Mouse (Mus musculus) cerebellum, adult 2 months (tissue): ENCODE measurements around the gene Vps35. TPM values are rescaled to one million over a fixed set of nuclear protein-coding genes. Genes with fewer than 3 reads are reported as not detected.

Experiments used
- DNase-seq, 2 experiments: peaks; one replicate each; pipeline ENCODE4 v3.0.0; 2021
- H3K27ac ChIP-seq: fragments of 200-500 bp; 2 replicates; pipeline ENCODE4 v1.5.1; 2012; ENCODE audit warnings: low read length, control low read depth, inconsistent platforms; ENCODE audit not compliant: insufficient read depth
- H3K27me3 ChIP-seq: fragments of 200-500 bp; 2 replicates; pipeline ENCODE4 v1.6.1; 2012; ENCODE audit warnings: inconsistent platforms, mild to moderate bottlenecking, low read length, moderate library complexity; ENCODE audit not compliant: control insufficient read depth, insufficient read depth
- H3K4me1 ChIP-seq: fragments of 200-500 bp; 2 replicates; pipeline ENCODE4 v1.6.1; 2011; ENCODE audit warnings: low read length; ENCODE audit not compliant: control insufficient read depth, insufficient read depth
- H3K4me3 ChIP-seq: fragments of 200-500 bp; replicated peaks from 2 replicates; pipeline ENCODE3; 2011; ENCODE audit warnings: mild to moderate bottlenecking, low read depth, low read length, control low read depth; ENCODE audit not compliant: insufficient read depth
- CTCF ChIP-seq: fragments of 200-500 bp; IDR thresholded peaks from 2 replicates; pipeline ENCODE4 v1.5.1; 2011; ENCODE audit warnings: low read depth, mild to moderate bottlenecking, control low read depth, low read length, moderate library complexity, borderline replicate concordance; ENCODE audit not compliant: insufficient read depth
- POLR2A ChIP-seq: fragments of 200-500 bp; IDR thresholded peaks from 2 replicates; pipeline ENCODE4 v1.6.1; 2011; ENCODE audit warnings: low read length, control low read depth, borderline replicate concordance; ENCODE audit not compliant: insufficient read depth
- WGBS: fragments of 180-500 bp; shearing (Covaris S2); methylation state at CpG from one replicate; pipeline ENCODE4 v1.1.7; 2018; 5-methylcytosine and 5-hydroxymethylcytosine counted together
- polyA plus RNA-seq: library from polyadenylated mRNA; depleted of rRNA; stranded (reverse); fragments of >200 nt; gene quantifications from 2 replicates; pipeline ENCODE4 v1.2.3, GENCODE M21; 2012; rRNA removed

Gene Vps35
- 75.2 and 78.6 TPM in 2 replicates for polyA plus RNA-seq

DNA sequence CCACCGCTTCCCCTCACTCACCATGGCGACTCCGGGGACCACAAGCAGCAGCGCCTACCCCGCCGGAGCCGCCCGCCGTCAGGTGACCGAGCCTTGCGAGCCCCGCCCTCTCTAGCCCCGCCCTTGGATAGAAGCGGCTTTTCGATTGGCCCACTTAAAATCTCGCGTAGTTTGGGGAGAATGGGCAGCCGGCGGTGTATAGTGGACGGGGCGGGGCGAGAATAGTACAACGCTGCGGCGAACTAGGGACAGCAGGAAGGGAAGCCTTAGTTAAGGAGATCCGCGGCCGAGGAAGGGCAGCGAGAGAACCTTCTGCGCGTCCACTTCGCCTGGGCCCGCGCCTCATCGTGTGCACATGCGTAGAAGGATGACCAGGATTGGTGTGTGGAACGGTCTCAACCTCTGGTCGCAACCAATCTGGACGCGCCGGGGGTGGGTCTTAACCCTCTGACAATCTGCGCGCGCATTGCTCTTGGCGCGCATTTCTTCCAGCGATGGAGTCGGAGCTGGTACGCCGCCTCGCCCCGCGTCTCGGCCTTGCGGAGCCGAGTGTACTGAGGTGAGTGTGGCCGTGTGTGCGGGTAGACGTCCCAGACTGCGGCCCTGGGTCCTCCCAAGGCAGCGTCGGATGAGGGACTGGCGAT is at the start of gene Vps35, which contains the start of gene Orc6:
TSS of gene Vps35 (minus strand) at position 369 of the 644 bp plus-strand sequence.
TSS of gene Orc6 (plus strand) at position 199 of the 644 bp plus-strand sequence.
- H3K27ac ChIP-seq: peak within 1 kb of the TSS; percentile 92
- DNase-seq: peak; percentile 95 to 96
- no peaks in the 10 kb centered on the region for H3K27me3 ChIP-seq
- no peaks in the 10 kb centered on the region for H3K4me1 ChIP-seq
- peak within 1 kb of the TSS; percentile 91 for H3K4me3 ChIP-seq
- TF ChIP-seq CTCF: no peak
- peak; percentile 85 for TF ChIP-seq POLR2A
- 1% methylated on average over 63 of the region's 63 CpGs for WGBS

GRCm38 (mm10) chr8:85339871-85340573 is 40.4 kb upstream of the Vps35 start:
- Histone ChIP-seq H3K4me1 (no peaks in the 10 kb centered on the region), H3K4me3 (no peak overlapping the region), H3K27me3 (no peaks in the 10 kb centered on the region), H3K27ac (no peak overlapping the region)
- DNase-seq: no peak
- TF ChIP-seq POLR2A (no peak), CTCF (no peak)
- 58% methylated on average over 5 of the region's 5 CpGs for WGBS

GRCm38 (mm10) chr8:85337681-85338080 is 38.1 kb upstream of the Vps35 start:
- no peak overlapping the region for H3K27ac ChIP-seq
- DNase-seq: no peak
- H3K4me1 ChIP-seq: no peaks in the 10 kb centered on the region
- no peak overlapping the region for H3K4me3 ChIP-seq
- no peaks in the 10 kb centered on the region for H3K27me3 ChIP-seq
- TF ChIP-seq CTCF: no peak
- no peak for TF ChIP-seq POLR2A
- 69% methylated on average over 4 of the region's 4 CpGs for WGBS

GRCm38 (mm10) chr8:85336211-85336933 is 36.8 kb upstream of the Vps35 start:
- 80% methylated on average over 6 of the region's 6 CpGs for WGBS
- no peak for TF ChIP-seq POLR2A
- no peak for TF ChIP-seq CTCF
- H3K4me3 ChIP-seq: no peak overlapping the region

GRCm38 (mm10) chr8:85335105-85335504 is 35.5 kb upstream of the Vps35 start:
- Histone ChIP-seq H3K4me1 (no peaks in the 10 kb centered on the region), H3K27ac (no peak overlapping the region), H3K27me3 (no peaks in the 10 kb centered on the region), H3K4me3 (no peak overlapping the region)
- DNase-seq: no peak
- no peak for TF ChIP-seq CTCF
- no peak for TF ChIP-seq POLR2A

More at GRCm38 (mm10) chr8:85336211-85336933, 36.8 kb upstream of the Vps35 start:
- no peak overlapping the region for H3K27ac ChIP-seq
- H3K4me1 ChIP-seq: no peaks in the 10 kb centered on the region
- no peak for DNase-seq
- H3K27me3 ChIP-seq: no peaks in the 10 kb centered on the region

DNA sequence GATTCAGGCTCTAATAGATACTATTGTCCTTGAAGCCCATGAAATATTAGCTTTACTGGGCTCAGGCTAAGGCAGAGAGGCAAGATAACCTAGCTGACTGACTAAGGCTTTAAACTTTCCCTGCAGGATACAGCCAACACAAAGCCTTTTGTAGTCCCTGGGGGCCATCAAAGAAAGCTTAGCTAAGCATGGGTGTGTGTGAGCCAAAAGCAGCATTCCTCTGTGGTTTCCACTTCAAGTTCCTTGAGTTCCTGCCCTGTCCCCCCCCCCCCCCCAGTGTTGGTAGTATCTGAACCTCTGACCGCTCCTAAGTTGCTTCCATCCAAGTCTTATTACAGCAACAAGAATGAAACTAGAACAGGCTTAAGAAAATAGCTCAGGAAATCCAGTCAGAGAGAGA is 29.9 kb upstream of the Vps35 start:
- DNase-seq: no peak

GRCm38 (mm10) chr8:85327036-85327435 is 27.4 kb upstream of the Vps35 start:
- Histone ChIP-seq H3K4me1 (no peaks in the 10 kb centered on the region), H3K4me3 (no peak overlapping the region), H3K27me3 (no peaks in the 10 kb centered on the region), H3K27ac (no peak overlapping the region)
- no peak for DNase-seq
- WGBS: 68% methylated on average over 9 of the region's 9 CpGs
- no peak for TF ChIP-seq POLR2A

More for the DNA sequence above, 29.9 kb upstream of the Vps35 start:
- H3K27me3 ChIP-seq: no peaks in the 10 kb centered on the region
- no peaks in the 10 kb centered on the region for H3K4me1 ChIP-seq
- 80% methylated on average over 1 of the region's 1 CpGs for WGBS
- H3K27ac ChIP-seq: no peak overlapping the region
- TF ChIP-seq POLR2A (no peak), CTCF (no peak)
- no peak overlapping the region for H3K4me3 ChIP-seq

DNA sequence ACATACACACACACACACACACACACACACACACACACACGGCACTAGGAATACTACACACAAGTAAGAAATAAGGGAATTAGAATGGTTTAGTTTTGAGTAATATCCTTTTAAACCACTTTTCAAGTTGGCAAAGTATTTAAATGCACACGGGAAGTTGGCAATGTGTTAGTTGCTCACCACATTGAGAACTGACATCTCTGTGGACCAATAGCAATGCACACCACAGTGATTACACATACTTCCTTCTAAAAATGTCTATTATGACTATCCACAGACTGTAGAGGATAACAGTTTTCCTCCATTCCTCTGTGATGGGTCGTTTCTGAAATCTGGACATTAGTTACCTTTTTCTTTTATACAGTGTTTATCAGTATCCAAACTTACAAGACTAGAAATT is 23.5 kb upstream of the Vps35 start:
- TF ChIP-seq CTCF (no peak), POLR2A (no peak)
- no peak for DNase-seq
- Histone ChIP-seq H3K27ac (no peak overlapping the region), H3K4me1 (no peaks in the 10 kb centered on the region), H3K27me3 (no peaks in the 10 kb centered on the region), H3K4me3 (no peak overlapping the region)
- 73% methylated on average over 3 of the region's 3 CpGs for WGBS
